Mouse (Mus musculus) cortical plate, adult 2 months (tissue): ENCODE measurements at regions not wholly inside any gene's neighbourhood (a gene's known extent, or its start where the extent isn't known, plus 50 kb on each side); places are given as distances from the start of the nearest gene placed in this dataset.

ENCODE experiments used
- H3K27ac ChIP-seq: fragments of 200-500 bp; 2 replicates; pipeline ENCODE4 v1.5.1; 2012; ENCODE audit warnings: low read length, control low read depth, inconsistent platforms; ENCODE audit not compliant: insufficient read depth
- H3K4me1 ChIP-seq: fragments of 200-500 bp; 2 replicates; pipeline ENCODE4 v1.6.1; 2011; ENCODE audit warnings: low read length; ENCODE audit not compliant: control insufficient read depth, insufficient read depth
- H3K4me3 ChIP-seq: fragments of 200-500 bp; 2 replicates; pipeline ENCODE4 v1.5.1; 2011; ENCODE audit warnings: mild to moderate bottlenecking, low read length, control low read depth; ENCODE audit not compliant: insufficient read depth
- CTCF ChIP-seq: fragments of 200-500 bp; IDR thresholded peaks from 2 replicates; pipeline ENCODE4 v1.5.1; 2011; ENCODE audit warnings: mild to moderate bottlenecking, control low read depth, low read length; ENCODE audit not compliant: insufficient read depth; ENCODE audit errors: extremely low read depth
- POLR2A ChIP-seq: fragments of 200-500 bp; IDR thresholded peaks from 2 replicates; pipeline ENCODE4 v1.6.1; 2011; ENCODE audit warnings: mild to moderate bottlenecking, low read length, control low read depth; ENCODE audit not compliant: insufficient read depth; ENCODE audit errors: extremely low read depth

- Histone ChIP-seq H3K4me3 (no peak overlapping the region), H3K27ac (no peak overlapping the region), H3K4me1 (no peaks in the 10 kb centered on the region)
- no peak for TF ChIP-seq POLR2A
- no peak for TF ChIP-seq CTCF
Measured at GRCm38 (mm10) chr16:91970461-91970860, 87.6 kb upstream of the Mrps6 start.

- Histone ChIP-seq H3K4me1 (no peaks in the 10 kb centered on the region), H3K4me3 (no peak overlapping the region), H3K27ac (no peak overlapping the region)
- TF ChIP-seq CTCF (no peak), POLR2A (no peak)
Measured at GRCm38 (mm10) chr16:91973183-91973582, 84.9 kb upstream of the Mrps6 start.

- no peak overlapping the region for H3K27ac ChIP-seq
- no peaks in the 10 kb centered on the region; the same call in 1 of the 2 replicates for H3K4me1 ChIP-seq
- no peak overlapping the region for H3K4me3 ChIP-seq
- TF ChIP-seq CTCF (no peak), POLR2A (no peak)
Measured at GRCm38 (mm10) chr16:91976194-91976805, 81.8 kb upstream of the Mrps6 start.

DNA sequence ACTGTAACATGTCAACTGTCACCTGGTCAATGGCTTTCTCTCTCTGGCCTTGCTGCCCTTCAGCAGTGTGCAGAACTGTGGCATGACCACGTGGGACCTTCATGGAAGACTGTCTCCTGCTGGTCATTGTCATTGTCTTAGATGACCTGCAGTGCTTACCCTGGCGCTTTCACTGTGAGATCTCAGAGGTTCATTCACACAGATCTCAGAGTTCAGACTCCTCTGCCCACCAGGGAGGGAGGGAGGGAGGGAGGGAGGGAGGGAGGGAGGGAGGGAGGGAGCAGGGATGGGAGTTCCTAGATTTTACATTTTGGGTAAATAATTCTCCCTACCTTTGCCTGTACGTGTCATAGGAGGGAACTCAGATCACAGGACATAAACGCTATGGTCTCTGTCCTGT is 79.6 kb upstream of the Mrps6 start:
- H3K4me1 ChIP-seq, result no peaks in the 10 kb centered on the region; the same call in 1 of the 2 replicates
- no peak overlapping the region for H3K4me3 ChIP-seq
- H3K27ac ChIP-seq, result no peak overlapping the region
- no peak for TF ChIP-seq POLR2A
- no peak for TF ChIP-seq CTCF

GRCm38 (mm10) chr16:91978846-91979245 is 79.2 kb upstream of the Mrps6 start:
- H3K4me1 ChIP-seq, result no peaks in the 10 kb centered on the region; the same call in 1 of the 2 replicates
- H3K27ac ChIP-seq, result no peak overlapping the region
- no peak for TF ChIP-seq CTCF
- TF ChIP-seq POLR2A, result no peak
- no peak overlapping the region for H3K4me3 ChIP-seq

DNA sequence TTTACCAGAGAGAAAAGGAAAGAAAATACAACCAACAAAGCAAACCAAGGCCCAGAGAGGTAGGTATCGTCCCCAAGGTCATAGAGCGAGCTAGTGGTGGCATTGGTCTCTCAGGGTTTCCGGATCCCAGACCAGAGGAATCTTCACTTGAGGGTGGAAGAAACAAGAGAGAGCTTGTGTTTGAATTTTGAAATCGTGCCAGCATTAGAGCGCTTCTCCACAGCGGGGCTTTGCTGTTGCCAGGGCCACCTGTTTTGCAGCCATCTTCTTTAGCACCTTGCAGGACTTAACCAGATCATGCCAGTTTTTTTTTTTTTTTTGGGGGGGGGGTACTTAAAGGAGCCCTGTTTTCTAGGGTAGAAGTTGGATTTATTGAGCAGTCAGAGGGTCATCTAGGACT is 77.6 kb upstream of the Mrps6 start:
- no peak overlapping the region for H3K27ac ChIP-seq
- no peak overlapping the region for H3K4me3 ChIP-seq
- TF ChIP-seq POLR2A, result no peak
- no peak for TF ChIP-seq CTCF
- H3K4me1 ChIP-seq, result no peaks in the 10 kb centered on the region; the same call in 1 of the 2 replicates

DNA sequence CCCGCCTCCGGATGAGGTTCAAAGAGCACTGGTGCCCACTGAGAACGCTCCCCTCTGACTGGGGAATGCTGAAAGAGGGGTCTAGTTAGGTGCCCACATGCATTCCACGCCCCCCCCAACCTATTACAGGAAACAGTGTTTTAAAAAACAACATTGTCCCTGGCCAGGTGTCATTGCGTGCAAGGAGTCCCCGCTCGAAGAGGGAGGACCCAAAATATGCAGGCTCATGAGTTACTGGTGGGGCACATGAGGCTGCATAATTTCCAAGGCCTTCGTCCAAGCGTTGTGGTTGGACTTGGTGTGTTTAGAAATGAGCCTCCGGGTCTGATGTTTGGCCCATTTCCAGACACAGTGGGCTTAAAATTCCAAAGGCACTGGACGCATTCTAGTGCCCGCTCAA is 72.9 kb upstream of the Mrps6 start:
- no peak for TF ChIP-seq POLR2A
- no peak for TF ChIP-seq CTCF
- Histone ChIP-seq H3K27ac (no peak overlapping the region), H3K4me3 (no peak overlapping the region), H3K4me1 (no peaks in the 10 kb centered on the region)

DNA sequence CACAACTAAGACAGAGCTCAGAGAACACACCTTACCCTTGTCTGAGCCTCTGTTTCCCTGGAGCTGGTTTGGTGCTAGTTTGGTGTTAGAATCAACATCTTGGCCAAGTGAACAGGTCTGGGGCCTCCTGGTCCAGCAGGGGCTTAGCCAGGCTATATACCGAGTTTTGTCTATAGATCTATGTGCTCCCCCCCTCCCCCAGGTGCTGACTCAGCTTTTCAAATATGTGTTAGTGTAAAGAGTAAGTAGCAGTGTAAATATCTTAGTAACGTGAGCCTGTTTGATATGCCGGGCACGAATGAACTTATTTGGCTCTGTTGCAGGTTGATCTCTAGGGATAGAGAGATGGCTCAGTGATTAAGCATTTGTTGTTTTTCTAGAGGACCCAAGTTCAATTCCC is 68.7 kb upstream of the Mrps6 start:
- TF ChIP-seq CTCF (no peak), POLR2A (no peak)
- no peak overlapping the region for H3K4me3 ChIP-seq
- no peaks in the 10 kb centered on the region for H3K4me1 ChIP-seq
- H3K27ac ChIP-seq, result no peak overlapping the region

- Histone ChIP-seq H3K27ac (0 out of 2 replicates have a peak overlapping the region, but pooled peaks have one; percentile 9), H3K4me3 (peak overlapping the region; percentile 17; the same call in 1 of the 2 replicates), H3K4me1 (0 out of 2 replicates have a peak, but pooled peaks cover 2% of the 10 kb centered on the region)
- TF ChIP-seq CTCF (no peak), POLR2A (0 out of 2 replicates have a peak, but pooled peaks have one; percentile 20)
Measured at GRCm38 (mm10) chr16:91995459-91996190, 62.4 kb upstream of the Mrps6 start.

DNA sequence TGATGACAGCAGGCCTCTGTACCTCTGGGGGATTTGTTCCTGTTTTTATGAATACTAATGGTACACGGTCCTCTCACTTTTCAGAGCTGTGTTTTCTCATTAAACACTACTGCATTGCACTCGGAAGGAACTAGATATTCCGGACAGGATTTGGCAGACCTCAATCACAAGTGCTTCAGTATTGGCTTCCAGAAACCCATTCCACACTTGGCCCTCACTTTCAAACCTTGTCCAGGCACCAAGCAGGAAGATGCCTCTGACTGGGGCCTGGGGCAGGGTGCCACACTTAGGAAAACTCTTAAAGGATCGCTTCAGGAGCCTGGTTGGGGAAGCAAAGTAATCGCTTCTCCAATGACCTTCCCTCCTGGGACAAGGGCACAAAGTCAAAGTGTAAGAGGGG is 50.7 kb upstream of the Mrps6 start:
- no peak overlapping the region for H3K4me3 ChIP-seq
- TF ChIP-seq CTCF, result no peak
- no peak for TF ChIP-seq POLR2A
- no peaks in the 10 kb centered on the region for H3K4me1 ChIP-seq
- H3K27ac ChIP-seq, result no peak overlapping the region
